Mouse (Mus musculus): ENCODE results near the gene Glce. TPM values are rescaled to one million over a fixed set of nuclear protein-coding genes. Genes with fewer than 3 reads are reported as not detected.
A peak's percentile ranks its signal among the peaks of the same experiment; 100 is the strongest.

The Glce gene
- total RNA-seq, 2 experiments from 2014 or later, result 11.5 to 12.0 TPM

DNA sequence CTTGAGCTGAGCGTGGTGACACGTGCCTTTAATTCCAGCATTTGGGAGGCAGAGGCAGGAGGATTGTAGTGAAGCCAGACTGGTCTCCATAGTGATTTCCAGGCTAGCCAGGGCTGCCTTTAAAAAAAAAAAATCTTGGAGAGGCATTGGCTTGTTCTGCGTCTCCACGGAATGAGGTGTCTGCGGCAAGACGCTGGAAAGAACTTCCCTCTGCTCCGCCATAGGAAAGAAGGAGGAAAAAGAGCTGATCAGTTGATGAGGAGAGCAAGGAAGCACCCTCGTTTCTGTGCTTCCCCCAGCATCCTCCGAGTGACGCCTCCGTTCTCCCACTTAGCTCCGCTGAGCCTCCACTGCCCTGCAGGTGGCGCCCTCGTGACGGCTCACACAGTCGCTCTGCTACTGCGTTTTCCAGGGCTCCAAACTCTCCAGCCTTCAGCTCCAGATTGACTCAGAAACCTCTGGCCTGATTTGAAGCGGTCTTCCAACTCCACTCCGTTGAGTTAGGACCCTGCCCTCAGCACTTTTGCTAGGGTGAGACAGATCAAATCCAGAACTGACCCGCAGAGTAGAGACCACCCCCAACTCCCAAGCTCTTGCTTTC, 82.3 kb downstream of the Glce start:
- intact Hi-C loops (cut with DNase I), result loop anchor here (1.0 to 2.0 kb wide), 2 partner anchors 81 to 204 kb away; no protein-coding TSS in a partner anchor
- DNase-seq, result peak; percentile 91 to 95

DNA sequence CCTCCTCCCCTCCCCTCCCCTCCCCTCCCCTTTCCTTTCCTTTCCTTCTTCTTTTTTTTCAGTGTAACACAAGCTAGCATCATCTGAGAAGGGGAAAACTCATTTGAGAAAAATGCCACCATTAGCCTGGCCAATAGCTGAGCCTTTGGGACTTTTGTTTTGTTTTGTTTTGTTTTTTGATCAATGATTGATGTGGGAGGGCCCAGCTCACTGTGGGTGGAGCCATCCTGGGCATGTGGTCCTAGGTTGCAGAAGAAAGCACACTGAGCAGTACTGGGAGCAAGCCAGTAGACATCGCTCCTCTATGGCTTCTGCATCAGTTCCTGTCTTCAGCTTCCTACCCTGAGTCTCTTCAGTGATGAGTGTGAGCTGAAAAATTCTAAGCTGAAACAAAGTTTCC, 86.6 kb downstream of the Glce start:
- DNase-seq, result no peak
- intact Hi-C loops (cut with DNase I), result loop anchor here (10.0 kb wide), 1 partner anchor 519 kb away; no protein-coding TSS in a partner anchor

DNA sequence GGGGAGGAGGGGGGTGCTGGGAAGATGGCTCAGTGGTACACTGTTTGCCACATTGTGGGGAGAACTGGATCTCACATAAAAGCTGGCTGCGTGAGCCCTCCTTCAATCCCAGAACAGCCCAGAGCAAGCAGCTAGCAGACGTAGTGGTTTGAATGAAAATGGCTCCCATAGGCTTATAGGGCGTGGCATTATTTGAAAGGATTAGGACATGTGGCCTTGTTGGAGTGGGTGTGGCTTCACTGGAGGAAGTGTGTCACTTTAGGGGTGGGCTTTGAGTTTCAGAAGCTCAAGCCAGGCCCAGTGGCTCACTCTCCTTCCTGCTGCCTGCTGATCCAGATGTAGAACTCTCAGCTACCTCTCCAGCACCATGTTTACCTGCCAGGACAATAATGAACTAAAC, 90.2 kb downstream of the Glce start:
- intact Hi-C loops (cut with DNase I), result loop anchor here (10.0 kb wide), 1 partner anchor 523 kb away; no protein-coding TSS in a partner anchor
- DNase-seq, result no peak

DNA sequence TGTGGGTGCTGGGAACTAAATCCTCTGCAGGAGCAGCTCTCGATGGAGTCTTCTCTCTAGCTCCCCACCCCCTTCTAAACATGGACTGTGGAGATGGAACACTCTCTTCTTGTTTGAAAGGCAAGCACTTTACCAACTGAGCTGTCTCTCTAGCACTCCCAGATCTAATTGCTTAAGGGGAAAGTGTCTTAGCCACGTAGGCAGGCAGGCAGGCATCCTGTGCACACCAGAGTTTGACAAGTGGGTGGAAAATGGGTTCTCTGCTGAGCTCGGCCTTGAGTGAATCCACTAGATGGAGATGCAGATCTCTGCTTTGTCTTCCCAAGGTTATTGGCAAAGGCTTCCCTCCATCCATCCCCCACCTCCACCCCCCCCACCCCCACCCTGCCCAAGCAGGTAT, 94.4 kb downstream of the Glce start:
- no peak for DNase-seq
- intact Hi-C loops (cut with DNase I), result no loop called here

DNA sequence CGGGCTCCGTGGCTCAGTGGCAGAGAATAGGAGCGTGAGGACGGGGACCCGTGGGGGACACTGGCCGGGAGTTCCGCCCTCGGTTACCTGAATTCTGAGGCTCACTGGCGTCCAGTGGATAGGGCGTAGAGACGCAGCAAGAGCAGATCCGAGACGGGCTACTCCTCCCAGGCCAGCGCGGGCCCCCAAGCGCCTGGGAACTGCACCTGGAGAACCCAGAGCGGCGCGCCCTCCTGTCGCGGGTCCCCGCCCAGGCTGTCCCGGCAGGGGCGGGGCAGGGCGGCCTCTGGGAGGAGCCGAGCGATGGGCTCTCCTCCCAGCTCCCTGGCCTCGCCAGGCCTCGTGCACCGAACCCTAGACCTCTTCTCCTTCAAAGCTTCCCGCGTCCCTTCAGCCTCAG, 95.9 kb downstream of the Glce start, which contains the start of gene Paqr5:
Gene Paqr5, minus strand, starts transcription at position 257 of the 400 bp plus-strand sequence.
- intact Hi-C loops (cut with DNase I), result no loop called here
- peak; percentile 31 to 34 for DNase-seq

DNA sequence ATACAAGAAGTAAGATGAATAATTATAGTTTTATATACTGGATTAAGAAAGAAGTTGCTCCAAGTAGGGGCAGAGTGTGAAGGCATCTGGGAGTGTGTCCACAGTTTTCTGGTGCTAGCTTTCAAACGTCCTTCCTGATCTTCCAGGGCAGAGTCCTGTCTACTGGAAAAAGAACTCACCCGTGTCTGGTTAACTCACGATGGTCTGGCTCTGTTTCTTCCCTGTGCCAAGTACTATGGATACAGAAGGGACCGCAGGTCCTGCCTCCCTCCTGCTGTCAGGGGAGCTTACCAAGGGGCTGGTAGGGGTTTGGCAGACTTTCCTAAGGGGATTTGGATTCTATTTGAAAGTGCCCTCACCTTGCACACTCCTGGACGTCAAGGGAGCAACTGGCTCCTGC, 97.4 kb downstream of the Glce start:
- DNase-seq, result no peak
- intact Hi-C loops (cut with DNase I), result no loop called here

DNA sequence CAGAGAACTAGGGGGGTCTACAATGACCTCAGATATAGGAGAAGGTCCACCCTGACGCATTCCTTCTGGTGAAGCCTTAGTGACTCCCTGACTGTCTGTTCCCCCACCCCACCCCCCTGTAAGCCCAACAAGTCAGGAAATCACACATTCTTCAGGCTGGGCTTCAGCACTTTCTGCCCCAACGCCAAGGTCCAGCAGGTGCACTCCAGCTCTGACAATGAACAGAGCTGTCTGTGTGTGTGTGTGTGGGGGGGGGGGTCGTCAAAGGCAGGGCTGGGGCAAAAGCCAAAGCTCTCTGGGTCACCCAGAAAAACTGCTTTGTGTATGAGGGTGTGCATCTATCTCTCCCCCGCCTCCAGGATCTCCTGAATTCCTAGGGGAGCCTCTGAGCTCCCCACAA, 98.6 kb downstream of the Glce start:
- DNase-seq, result no peak

DNA sequence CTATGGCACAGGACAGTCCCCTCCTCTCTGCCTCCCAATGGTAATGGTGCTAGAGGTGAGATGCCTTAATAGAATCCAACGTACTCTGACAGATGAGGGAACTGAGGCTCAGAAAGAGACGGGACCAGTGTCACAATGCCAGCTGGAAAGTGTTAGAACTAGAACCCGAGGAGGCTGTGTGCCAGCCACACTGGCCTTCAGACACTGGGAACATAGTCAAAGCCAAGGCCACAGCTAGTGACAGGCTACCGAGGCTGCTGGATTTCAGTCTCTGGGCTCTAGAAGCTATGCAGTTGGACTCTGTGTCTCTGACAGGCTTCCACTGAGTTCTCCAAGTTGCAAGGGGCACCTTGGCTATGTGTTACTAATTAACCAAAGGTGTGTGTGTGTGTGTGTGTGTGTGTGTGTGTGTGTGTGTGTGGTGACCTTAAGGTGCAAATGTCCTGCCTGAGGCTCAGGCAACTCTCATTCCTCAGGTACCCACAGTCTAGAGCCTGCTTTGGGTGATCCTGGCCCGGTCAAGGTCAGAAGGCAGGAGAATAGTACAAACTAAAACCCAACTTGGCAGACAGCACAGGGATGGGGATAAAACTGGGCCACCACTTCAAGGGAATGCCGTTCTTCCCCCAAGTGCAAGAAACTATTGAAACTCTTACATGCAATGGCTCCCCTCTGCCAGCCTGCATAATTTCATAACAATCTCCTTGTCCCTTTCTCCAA, 99.3 kb downstream of the Glce start:
- intact Hi-C loops (cut with DNase I), result no loop called here
- no peak for DNase-seq

More for the DNA sequence above, 98.6 kb downstream of the Glce start:
- intact Hi-C loops (cut with DNase I), result no loop called here

DNA sequence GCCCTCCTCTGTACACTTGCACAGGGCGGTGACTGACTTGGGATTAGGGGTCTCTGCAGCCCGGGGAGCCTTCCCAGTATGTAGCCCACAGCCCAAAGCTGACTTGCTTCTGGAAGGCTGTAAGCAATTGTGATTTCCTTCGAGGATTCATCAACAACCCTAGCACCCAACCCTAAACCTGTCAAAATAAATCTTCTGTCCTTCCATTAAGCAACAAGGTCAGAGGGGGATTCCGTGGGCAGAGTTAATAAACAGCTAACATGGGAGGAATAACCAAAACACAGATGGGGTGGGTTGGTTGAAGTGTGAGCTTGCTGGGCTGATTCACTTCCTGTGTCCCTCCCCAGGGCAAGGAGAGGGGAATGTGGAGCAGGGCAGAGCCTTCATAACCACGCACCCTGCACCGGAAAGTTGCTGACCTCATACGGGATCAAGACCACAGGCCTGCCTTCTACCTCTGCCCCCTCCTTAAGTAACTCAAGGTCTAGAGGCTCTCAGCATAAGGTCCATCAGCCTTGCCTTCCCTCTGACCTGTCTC, 100.8 kb downstream of the Glce start:
- no peak for DNase-seq
- intact Hi-C loops (cut with DNase I), result no loop called here

DNA sequence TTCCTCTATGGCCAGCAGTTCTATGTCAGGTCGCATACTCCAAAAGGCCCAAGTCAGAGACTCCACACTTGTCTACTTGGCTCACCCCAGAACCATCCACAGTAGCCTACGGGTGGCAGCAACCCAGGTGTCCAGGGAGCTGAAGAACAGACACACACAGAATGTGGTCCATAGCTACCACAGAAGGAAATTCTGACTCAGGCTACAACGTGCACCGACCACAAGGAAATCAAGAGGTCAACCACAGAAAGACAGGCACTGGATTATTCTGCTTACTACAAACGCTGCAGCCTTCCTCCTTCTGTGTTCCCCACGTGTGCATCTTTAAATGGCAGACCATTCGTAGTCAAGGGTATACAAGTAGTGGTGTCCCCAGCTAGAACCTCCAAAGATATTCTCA, 102.2 kb downstream of the Glce start:
- intact Hi-C loops (cut with DNase I), result no loop called here
- DNase-seq, result no peak

DNA sequence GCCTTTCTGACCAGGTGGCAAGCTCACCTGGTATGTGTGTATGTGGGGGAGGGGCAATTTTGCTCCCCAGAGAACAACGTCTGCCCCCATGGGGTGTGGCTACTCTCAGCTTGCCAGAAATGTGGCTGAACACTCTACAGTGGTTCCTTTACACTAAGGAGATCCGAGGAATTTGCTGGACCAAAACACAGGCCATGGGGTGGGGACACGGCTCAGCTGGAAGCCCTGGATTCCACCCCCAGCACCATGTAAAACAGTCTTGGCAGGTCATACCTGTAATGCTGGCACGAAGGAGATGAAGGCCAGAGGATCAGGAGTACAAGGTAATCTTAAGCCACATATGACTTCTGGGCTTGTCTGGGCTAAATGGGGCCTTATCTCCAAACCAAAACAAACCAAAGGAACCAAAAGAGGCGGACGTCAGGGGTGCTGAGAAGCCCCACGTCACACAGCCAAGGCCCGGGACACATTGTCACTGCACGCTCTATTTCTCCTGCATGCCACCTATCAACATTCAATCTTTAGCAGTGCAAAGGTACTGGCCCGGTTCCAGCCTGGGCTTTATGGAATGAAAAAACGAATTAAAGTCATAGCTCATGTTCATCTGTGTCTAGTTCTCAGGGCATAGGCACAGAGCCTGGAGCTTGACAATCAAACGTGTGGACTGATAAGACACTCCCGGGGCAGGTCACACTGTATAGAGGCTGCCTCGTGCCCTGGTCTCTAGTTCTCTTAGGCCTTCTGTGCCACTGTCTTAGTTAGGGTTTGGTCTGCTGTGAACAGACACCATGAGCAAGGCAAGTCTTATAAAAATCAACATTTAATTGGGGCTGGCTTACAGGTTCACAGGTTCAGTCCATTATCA, 104.0 kb downstream of the Glce start:
- intact Hi-C loops (cut with DNase I), result no loop called here
- no peak for DNase-seq

DNA sequence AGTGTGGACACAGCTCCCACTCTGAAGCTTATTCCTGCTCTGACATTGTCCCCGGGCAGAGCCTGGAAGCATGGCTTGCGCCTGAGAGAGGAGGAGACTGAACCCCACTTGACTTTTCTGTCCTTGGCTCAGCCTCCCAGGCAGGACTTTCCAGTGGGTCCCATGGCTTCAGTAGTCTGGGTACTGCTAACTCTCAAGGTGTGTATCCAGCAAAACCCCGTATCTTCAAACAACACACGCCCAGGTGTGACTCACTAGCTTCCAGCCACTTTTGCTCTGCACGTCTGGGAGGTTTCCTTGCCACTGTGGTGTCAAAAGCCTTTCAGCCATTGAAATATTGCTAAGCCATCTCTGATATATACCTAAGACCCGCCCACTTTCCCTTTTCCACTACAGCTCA, 105.1 kb downstream of the Glce start:
- no peak for DNase-seq
- intact Hi-C loops (cut with DNase I), result no loop called here

DNA sequence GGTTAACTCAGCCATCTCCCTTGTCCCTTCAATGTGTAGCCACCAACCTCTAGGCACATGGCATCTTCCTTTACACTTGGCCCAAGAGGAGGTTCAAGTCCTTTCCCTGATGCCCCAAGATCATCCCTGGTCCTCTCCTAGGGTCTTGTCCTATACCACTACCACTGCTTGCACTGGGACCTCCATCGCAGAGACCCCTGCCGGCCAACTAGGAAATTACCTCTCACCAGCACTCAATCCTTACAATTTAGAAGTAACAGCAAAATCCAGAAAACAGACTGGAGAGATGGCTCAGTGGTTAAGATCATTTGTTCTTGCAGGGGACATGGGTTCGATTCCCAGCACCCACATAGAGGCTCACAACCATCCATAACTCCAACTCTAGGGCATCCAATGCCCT, 107.0 kb downstream of the Glce start:
- DNase-seq, result no peak
- intact Hi-C loops (cut with DNase I), result no loop called here

DNA sequence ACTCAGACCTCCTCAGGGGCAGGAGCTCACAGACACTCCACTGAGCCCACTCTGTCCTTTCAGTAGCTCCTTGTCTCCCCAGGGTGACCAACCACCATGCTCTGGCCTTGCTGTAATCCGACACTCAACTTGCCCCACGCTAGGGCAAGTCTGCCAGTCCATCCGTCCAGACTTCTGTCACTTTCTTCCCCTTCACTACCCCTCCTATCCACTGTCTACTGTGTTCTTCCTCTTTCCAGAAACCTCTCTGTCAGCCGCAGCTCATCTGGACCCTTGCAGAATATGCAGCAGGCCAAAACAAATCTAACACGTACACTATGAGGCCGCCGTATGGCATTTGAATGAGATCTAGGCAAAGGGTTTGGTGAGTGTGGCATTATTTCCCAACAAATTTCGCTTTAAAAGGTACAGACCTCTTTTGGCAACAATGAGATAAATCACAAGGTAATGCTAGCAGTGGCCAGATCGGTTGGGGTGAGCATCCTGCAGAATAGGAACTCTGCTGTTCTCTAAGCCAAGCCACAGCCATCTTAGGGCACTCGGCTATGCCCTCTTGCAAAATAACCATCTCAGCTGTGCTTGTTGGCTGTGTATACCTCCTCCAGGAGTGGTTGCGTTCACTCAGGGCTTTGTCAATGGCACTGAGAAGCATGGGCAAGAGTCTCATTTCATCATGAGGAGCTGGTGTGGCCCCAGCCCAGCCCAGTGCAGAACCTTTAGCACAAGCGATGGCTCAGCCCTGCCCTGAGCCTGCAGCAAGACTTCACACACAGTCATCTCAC, 108.9 kb downstream of the Glce start:
- DNase-seq, result no peak
- intact Hi-C loops (cut with DNase I), result no loop called here

DNA sequence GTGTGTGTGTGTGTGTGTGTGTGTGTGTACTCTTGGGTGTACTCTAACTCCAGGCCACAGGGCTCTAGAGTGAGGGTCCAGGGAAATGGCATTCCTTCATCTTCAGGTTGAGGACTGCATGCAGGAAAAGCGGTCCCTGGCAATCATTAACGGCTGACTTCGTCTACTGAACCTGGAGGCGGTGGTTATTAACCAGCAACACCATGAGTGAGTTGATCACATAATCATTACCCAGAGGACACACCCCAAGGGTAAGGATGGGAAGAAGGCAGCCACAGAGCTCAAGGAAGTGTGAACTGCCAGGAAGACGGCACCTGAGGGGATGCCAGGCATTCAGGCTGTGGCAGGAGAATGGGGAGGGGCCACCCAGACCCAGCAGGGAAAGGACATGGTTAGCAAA, 114.1 kb downstream of the Glce start:
- intact Hi-C loops (cut with DNase I), result no loop called here

More for the DNA sequence above, 114.1 kb downstream of the Glce start:
- DNase-seq, result no peak

Small RNA genes lying within 50 kb of the gene (microRNA-seq; reads per million reads assigned to microRNA genes)
- gene Mir5133, result 0.72 to 5.1 reads per million in 2 experiments

Other genes starting within 250 kb of the Glce start
- 1,000 to 10,000 TPM; 1,416 to 1,506 TPM for gene Rplp1, start 208.1 kb downstream of the Glce start, total RNA-seq (2021)
- gene Kif23, start 175.9 kb downstream of the Glce start, total RNA-seq (2021), result 10 to 100 TPM in 1 of 2 experiments, 1 to 10 TPM in 1; 10.0 to 12.2 TPM
- not detected for gene Paqr5, start 95.8 kb downstream of the Glce start, total RNA-seq (2021)
- gene Spesp1, start 159.6 kb upstream of the Glce start, total RNA-seq (2021), result not detected
- 100 to 1,000 TPM; 184 to 205 TPM for gene Anp32a, start 218.6 kb upstream of the Glce start, total RNA-seq (2021)